Mouse (Mus musculus): Measurements from ENCODE around the gene Rpl38. TPM values are rescaled to one million over a fixed set of nuclear protein-coding genes. Genes with fewer than 3 reads are reported as not detected.

Gene Rpl38
- polyA plus RNA-seq, 1 experiment from 2014 or later, result 509 TPM

DNA sequence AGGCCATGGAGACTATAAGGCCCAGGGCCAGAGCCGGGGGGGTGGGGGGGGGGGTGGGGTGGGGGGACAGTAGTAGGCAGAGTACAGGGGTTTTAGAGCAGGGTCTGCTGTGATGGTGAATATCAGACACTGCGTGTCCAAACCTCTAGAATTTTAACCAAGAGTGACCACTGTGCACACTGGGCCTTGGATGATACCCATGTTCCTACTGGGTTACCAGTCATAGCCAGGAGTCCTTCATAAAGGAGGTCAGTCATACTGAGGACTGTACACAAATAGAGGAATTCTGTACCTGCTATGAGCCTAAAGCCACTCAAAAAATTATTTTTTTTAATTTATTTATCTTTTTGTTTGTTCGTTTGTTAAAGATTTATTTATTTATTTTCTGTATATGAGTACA, 20.4 kb downstream of the Rpl38 start:
- Histone ChIP-seq H3K27me3 (ENCODE audit: control insufficient read depth, insufficient read depth, low read length) (no peaks in the 10 kb centered on the region), H3K9me3 (replicated peaks; ENCODE audit: control insufficient read depth, low read length) (no peaks in the 10 kb centered on the region), H3K4me3 (ENCODE audit: low read length) (no peak overlapping the region), H3K27ac (ENCODE audit: low read length) (no peak overlapping the region), H3K4me2 (ENCODE audit: low read depth, low read length) (no peak overlapping the region), H3K4me1 (ENCODE audit: control insufficient read depth, insufficient read depth, low read length) (peaks cover 8% of the 10 kb centered on the region), H3K9ac (ENCODE audit: low read length) (no peak overlapping the region), H3K36me3 (ENCODE audit: control insufficient read depth, insufficient read depth) (no peaks in the 10 kb centered on the region)
- ATAC-seq (replicated peaks; ENCODE audit: extremely low read depth, insufficient read depth, low FRiP score), result no peak
- 93% methylated on average over 2 of the region's 3 CpGs for WGBS

GRCm38 (mm10) chr11:114690192-114690591, 21.9 kb downstream of the Rpl38 start:
- Histone ChIP-seq H3K36me3 (ENCODE audit: control insufficient read depth, insufficient read depth) (no peaks in the 10 kb centered on the region), H3K4me2 (ENCODE audit: low read depth, low read length) (no peak overlapping the region), H3K9me3 (replicated peaks; ENCODE audit: control insufficient read depth, low read length) (no peaks in the 10 kb centered on the region), H3K4me3 (ENCODE audit: low read length) (no peak overlapping the region), H3K27ac (ENCODE audit: low read length) (no peak overlapping the region), H3K4me1 (ENCODE audit: control insufficient read depth, insufficient read depth, low read length) (peaks cover 2% of the 10 kb centered on the region; the same call in 1 of the 2 replicates), H3K9ac (ENCODE audit: low read length) (no peak overlapping the region), H3K27me3 (ENCODE audit: control insufficient read depth, insufficient read depth, low read length) (no peaks in the 10 kb centered on the region)
- no peak for ATAC-seq (replicated peaks; ENCODE audit: extremely low read depth, insufficient read depth, low FRiP score)
- WGBS, result 91% methylated on average over 15 of the region's 15 CpGs

DNA sequence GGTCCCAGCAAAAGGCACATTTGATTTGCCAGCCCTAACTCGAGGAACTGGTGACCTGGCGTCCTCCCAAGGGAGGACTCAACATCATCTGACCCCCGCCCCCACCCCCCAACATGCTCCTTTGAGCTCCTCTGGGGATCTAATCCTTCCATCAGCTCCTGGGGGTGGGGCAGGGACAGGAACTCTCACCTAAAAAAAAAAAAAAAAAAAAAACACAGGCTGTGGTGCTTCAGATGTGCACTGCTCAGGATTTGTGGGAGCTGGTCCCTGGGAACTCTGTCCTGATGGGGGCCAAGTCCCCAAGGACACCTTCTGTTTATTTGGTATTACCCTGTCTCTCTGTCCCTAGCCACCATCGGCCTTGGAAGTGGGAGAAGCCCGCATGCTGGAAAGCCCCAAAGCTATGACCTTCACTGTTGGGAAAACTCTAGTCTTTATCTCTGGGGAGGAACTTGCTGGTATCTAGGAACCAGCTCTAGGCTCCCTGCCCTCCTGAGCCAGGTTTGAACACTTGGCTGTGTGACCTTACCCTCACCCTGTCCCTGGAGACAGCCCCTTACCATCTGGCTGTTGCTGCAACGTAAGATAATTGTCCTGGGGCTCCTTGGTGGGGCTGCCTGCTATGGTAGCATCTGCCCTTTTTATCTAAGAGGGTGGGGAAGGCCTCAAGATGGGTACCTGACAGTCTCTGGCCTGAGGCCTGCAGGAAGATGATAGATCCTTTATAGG, 23.3 kb downstream of the Rpl38 start:
- H3K4me3 ChIP-seq (ENCODE audit: low read length), result no peak overlapping the region
- H3K27ac ChIP-seq (ENCODE audit: low read length), result no peak overlapping the region
- no peaks in the 10 kb centered on the region for H3K27me3 ChIP-seq (ENCODE audit: control insufficient read depth, insufficient read depth, low read length)
- no peaks in the 10 kb centered on the region for H3K4me1 ChIP-seq (ENCODE audit: control insufficient read depth, insufficient read depth, low read length)
- no peaks in the 10 kb centered on the region for H3K36me3 ChIP-seq (ENCODE audit: control insufficient read depth, insufficient read depth)
- 58% methylated on average over 6 of the region's 6 CpGs for WGBS
- H3K9me3 ChIP-seq (replicated peaks; ENCODE audit: control insufficient read depth, low read length), result no peaks in the 10 kb centered on the region
- ATAC-seq (replicated peaks; ENCODE audit: extremely low read depth, insufficient read depth, low FRiP score), result no peak
- H3K4me2 ChIP-seq (ENCODE audit: low read depth, low read length), result no peak overlapping the region
- H3K9ac ChIP-seq (ENCODE audit: low read length), result no peak overlapping the region

GRCm38 (mm10) chr11:114692601-114693000, 24.3 kb downstream of the Rpl38 start:
- H3K4me2 ChIP-seq (ENCODE audit: low read depth, low read length), result no peak overlapping the region
- 58% methylated on average over 7 of the region's 7 CpGs for WGBS
- no peaks in the 10 kb centered on the region for H3K36me3 ChIP-seq (ENCODE audit: control insufficient read depth, insufficient read depth)
- H3K4me3 ChIP-seq (ENCODE audit: low read length), result no peak overlapping the region
- H3K27me3 ChIP-seq (ENCODE audit: control insufficient read depth, insufficient read depth, low read length), result no peaks in the 10 kb centered on the region
- no peak overlapping the region for H3K9ac ChIP-seq (ENCODE audit: low read length)
- no peaks in the 10 kb centered on the region for H3K4me1 ChIP-seq (ENCODE audit: control insufficient read depth, insufficient read depth, low read length)
- no peak for ATAC-seq (replicated peaks; ENCODE audit: extremely low read depth, insufficient read depth, low FRiP score)
- no peak overlapping the region for H3K27ac ChIP-seq (ENCODE audit: low read length)
- H3K9me3 ChIP-seq (replicated peaks; ENCODE audit: control insufficient read depth, low read length), result no peaks in the 10 kb centered on the region

DNA sequence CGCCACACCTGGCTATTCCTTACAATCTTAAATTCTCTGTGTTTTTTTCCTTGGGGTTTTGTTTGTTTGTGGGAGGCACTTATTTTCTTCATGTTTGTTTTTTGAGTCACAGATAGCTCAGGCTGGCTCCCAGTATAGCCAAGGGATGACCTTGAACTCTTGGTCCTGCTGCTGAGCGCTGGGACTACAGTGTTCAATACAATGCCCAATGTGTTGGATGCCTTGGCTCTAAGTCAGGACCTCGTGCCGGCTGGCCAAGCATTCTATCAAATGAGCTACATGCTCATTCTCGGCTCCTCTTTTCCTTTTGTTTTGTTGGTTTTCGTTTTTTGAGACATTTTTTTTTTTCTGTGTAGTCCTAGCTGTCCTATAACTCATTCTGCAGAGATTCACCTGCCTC, 25.1 kb downstream of the Rpl38 start:
- Histone ChIP-seq H3K4me3 (ENCODE audit: low read length) (no peak overlapping the region), H3K9ac (ENCODE audit: low read length) (no peak overlapping the region)
- WGBS, result 87% methylated on average over 6 of the region's 6 CpGs

GRCm38 (mm10) chr11:114694451-114694850, 26.1 kb downstream of the Rpl38 start:
- no peak for ATAC-seq (replicated peaks; ENCODE audit: extremely low read depth, insufficient read depth, low FRiP score)
- Histone ChIP-seq H3K9me3 (replicated peaks; ENCODE audit: control insufficient read depth, low read length) (no peaks in the 10 kb centered on the region), H3K4me1 (ENCODE audit: control insufficient read depth, insufficient read depth, low read length) (no peaks in the 10 kb centered on the region), H3K4me2 (ENCODE audit: low read depth, low read length) (no peak overlapping the region), H3K27ac (ENCODE audit: low read length) (no peak overlapping the region), H3K27me3 (ENCODE audit: control insufficient read depth, insufficient read depth, low read length) (no peaks in the 10 kb centered on the region), H3K4me3 (ENCODE audit: low read length) (no peak overlapping the region), H3K36me3 (ENCODE audit: control insufficient read depth, insufficient read depth) (no peaks in the 10 kb centered on the region), H3K9ac (ENCODE audit: low read length) (no peak overlapping the region)
- 71% methylated on average over 2 of the region's 2 CpGs for WGBS

More for the DNA sequence above, 25.1 kb downstream of the Rpl38 start:
- Histone ChIP-seq H3K9me3 (replicated peaks; ENCODE audit: control insufficient read depth, low read length) (no peaks in the 10 kb centered on the region), H3K27me3 (ENCODE audit: control insufficient read depth, insufficient read depth, low read length) (no peaks in the 10 kb centered on the region), H3K36me3 (ENCODE audit: control insufficient read depth, insufficient read depth) (no peaks in the 10 kb centered on the region), H3K4me1 (ENCODE audit: control insufficient read depth, insufficient read depth, low read length) (no peaks in the 10 kb centered on the region), H3K4me2 (ENCODE audit: low read depth, low read length) (no peak overlapping the region), H3K27ac (ENCODE audit: low read length) (no peak overlapping the region)
- ATAC-seq (replicated peaks; ENCODE audit: extremely low read depth, insufficient read depth, low FRiP score), result no peak

DNA sequence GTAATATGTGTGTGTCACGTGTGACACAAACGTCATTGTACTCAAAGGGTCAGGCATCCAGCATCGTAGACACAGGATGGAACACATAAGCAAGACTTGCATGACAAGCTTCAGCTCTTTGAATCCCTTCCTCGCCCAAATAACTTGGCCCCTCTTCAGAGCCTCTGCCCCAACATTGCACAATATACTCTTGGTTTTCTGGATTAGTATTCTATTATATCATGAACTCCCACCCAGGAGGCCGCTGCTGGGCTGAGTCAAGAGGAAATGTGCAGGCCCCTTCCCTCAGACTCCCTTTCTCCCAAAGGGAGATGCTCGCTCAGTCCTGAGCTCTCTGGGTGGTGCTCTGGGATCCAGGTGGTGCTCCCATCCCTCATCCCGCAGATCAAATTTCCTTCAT, 30.2 kb downstream of the Rpl38 start:
- 86% methylated on average over 7 of the region's 7 CpGs for WGBS
- Histone ChIP-seq H3K27me3 (ENCODE audit: control insufficient read depth, insufficient read depth, low read length) (no peaks in the 10 kb centered on the region), H3K9me3 (replicated peaks; ENCODE audit: control insufficient read depth, low read length) (no peaks in the 10 kb centered on the region)

GRCm38 (mm10) chr11:114699511-114699910, 31.2 kb downstream of the Rpl38 start:
- 64% methylated on average over 12 of the region's 12 CpGs for WGBS
- Histone ChIP-seq H3K36me3 (ENCODE audit: control insufficient read depth, insufficient read depth) (no peaks in the 10 kb centered on the region), H3K27ac (ENCODE audit: low read length) (peak overlapping the region; percentile 26), H3K4me1 (ENCODE audit: control insufficient read depth, insufficient read depth, low read length) (peaks cover 6% of the 10 kb centered on the region; the same call in 1 of the 2 replicates), H3K9ac (ENCODE audit: low read length) (no peak overlapping the region), H3K4me3 (ENCODE audit: low read length) (no peak overlapping the region), H3K4me2 (ENCODE audit: low read depth, low read length) (no peak overlapping the region), H3K27me3 (ENCODE audit: control insufficient read depth, insufficient read depth, low read length) (no peaks in the 10 kb centered on the region), H3K9me3 (replicated peaks; ENCODE audit: control insufficient read depth, low read length) (no peaks in the 10 kb centered on the region)
- ATAC-seq (replicated peaks; ENCODE audit: extremely low read depth, insufficient read depth, low FRiP score), result peak; percentile 38; the same call in 1 of the 2 replicates

More for the DNA sequence above, 30.2 kb downstream of the Rpl38 start:
- no peak overlapping the region for H3K27ac ChIP-seq (ENCODE audit: low read length)
- no peak overlapping the region for H3K9ac ChIP-seq (ENCODE audit: low read length)
- H3K4me1 ChIP-seq (ENCODE audit: control insufficient read depth, insufficient read depth, low read length), result no peaks in the 10 kb centered on the region
- no peak for ATAC-seq (replicated peaks; ENCODE audit: extremely low read depth, insufficient read depth, low FRiP score)
- no peak overlapping the region for H3K4me3 ChIP-seq (ENCODE audit: low read length)
- no peaks in the 10 kb centered on the region for H3K36me3 ChIP-seq (ENCODE audit: control insufficient read depth, insufficient read depth)
- H3K4me2 ChIP-seq (ENCODE audit: low read depth, low read length), result no peak overlapping the region

- ATAC-seq (replicated peaks; ENCODE audit: extremely low read depth, insufficient read depth, low FRiP score), result no peak
- Histone ChIP-seq H3K9me3 (replicated peaks; ENCODE audit: control insufficient read depth, low read length) (no peaks in the 10 kb centered on the region), H3K27ac (ENCODE audit: low read length) (no peak overlapping the region), H3K27me3 (ENCODE audit: control insufficient read depth, insufficient read depth, low read length) (no peaks in the 10 kb centered on the region), H3K4me2 (ENCODE audit: low read depth, low read length) (no peak overlapping the region), H3K4me1 (ENCODE audit: control insufficient read depth, insufficient read depth, low read length) (peaks cover 6% of the 10 kb centered on the region; the same call in 1 of the 2 replicates), H3K36me3 (ENCODE audit: control insufficient read depth, insufficient read depth) (no peaks in the 10 kb centered on the region), H3K9ac (ENCODE audit: low read length) (no peak overlapping the region), H3K4me3 (ENCODE audit: low read length) (no peak overlapping the region)
- WGBS, result 87% methylated on average over 15 of the region's 15 CpGs
These were observed 34.1 kb downstream of the Rpl38 start for GRCm38 (mm10) chr11:114702311-114702995.
